Mouse (Mus musculus) midbrain, postnatal 0 days (tissue): ENCODE measurements around the gene Faim. TPM values are rescaled to one million over a fixed set of nuclear protein-coding genes. Genes with fewer than 3 reads are reported as not detected.

ENCODE experiments used
- ATAC-seq: fragments of 200-750 bp; cut with Nextera tagmentation; 2 replicates; pipeline ENCODE4 v1.8.0; 2017; ENCODE audit warnings: moderate number of reproducible peaks, mild to moderate bottlenecking, moderate TSS enrichment, moderate library complexity; ENCODE audit not compliant: low FRiP score
- DNase-seq: peaks from one replicate; pipeline ENCODE4 v3.0.0-alpha.2; 2015; ENCODE audit warnings: low spot score
- H3K27ac ChIP-seq: fragments of 300-500 bp; sonication (generic); 2 replicates; pipeline ENCODE4 v1.5.1; 2014; ENCODE audit warnings: low read depth, mild to moderate bottlenecking, low read length, mixed read lengths
- H3K27me3 ChIP-seq: fragments of 300-500 bp; sonication (generic); 2 replicates; pipeline ENCODE4 v1.6.1; 2014; ENCODE audit warnings: low read length, control low read depth, mixed read lengths; ENCODE audit not compliant: insufficient read depth
- H3K36me3 ChIP-seq: fragments of 300-500 bp; sonication (generic); 2 replicates; pipeline ENCODE4 v1.6.1; 2014; ENCODE audit warnings: low read length, control low read depth, mixed read lengths; ENCODE audit not compliant: insufficient read depth
- H3K4me1 ChIP-seq: fragments of 300-500 bp; sonication (generic); 2 replicates; pipeline ENCODE4 v1.6.1; 2014; ENCODE audit warnings: mild to moderate bottlenecking, control low read depth, antibody characterized with exemption, low read length, mixed read lengths; ENCODE audit not compliant: insufficient read depth
- H3K4me2 ChIP-seq: fragments of 300-500 bp; sonication (generic); 2 replicates; pipeline ENCODE4 v1.6.1; 2014; ENCODE audit warnings: low read depth, mild to moderate bottlenecking, low read length, mixed read lengths; ENCODE audit not compliant: poor library complexity, severe bottlenecking
- H3K4me3 ChIP-seq: fragments of 300-500 bp; sonication (generic); 2 replicates; pipeline ENCODE4 v1.5.1; 2014; ENCODE audit warnings: low read depth, mild to moderate bottlenecking, low read length, moderate library complexity
- H3K9ac ChIP-seq: fragments of 300-500 bp; sonication (generic); replicated peaks from 2 replicates; pipeline ENCODE4 v1.6.1; 2014; ENCODE audit warnings: mild to moderate bottlenecking, low read length, moderate library complexity, mixed read lengths; ENCODE audit not compliant: poor library complexity, severe bottlenecking
- H3K9me3 ChIP-seq: fragments of 300-500 bp; sonication (generic); 2 replicates; pipeline ENCODE4 v1.6.1; 2016; ENCODE audit warnings: low read length, control low read depth
- CTCF ChIP-seq: IDR thresholded peaks from 2 replicates; pipeline ENCODE4 v1.5.1; 2016; ENCODE audit warnings: antibody characterized with exemption, mild to moderate bottlenecking
- WGBS: fragments of 180-500 bp; shearing (Covaris S2); extraction: QIAGEN DNeasy Blood & Tissue Kit; methylation state at CpG from one replicate; pipeline ENCODE4 v1.1.7; 2014; 5-methylcytosine and 5-hydroxymethylcytosine counted together
- polyA plus RNA-seq: library from polyadenylated mRNA; unstranded; fragments of >200 nt; fragmentation: Nextera tagmentation; extraction: Ambion mirVana; gene quantifications from 2 replicates; pipeline ENCODE4 v1.2.1, GENCODE M21; 2015
- total RNA-seq: library from RNA; depleted of rRNA; stranded (reverse); fragments of >200 nt; gene quantifications from 2 replicates; pipeline ENCODE4 v1.2.3, GENCODE M21; 2014; rRNA removed

Faim gene
- 49.6 and 55.7 TPM in 2 replicates for total RNA-seq
- polyA plus RNA-seq = 97.9 and 109 TPM in 2 replicates

GRCm38 (mm10) chr9:98985800-98986475 is at the start of gene Faim:
TSS of gene Faim (plus strand) at chr9:98986373.
- DNase-seq = peak; percentile 99
- Histone ChIP-seq H3K9ac (peak within 1 kb of the TSS; percentile 76), H3K4me1 (no peaks in the 10 kb centered on the region), H3K4me3 (peak within 1 kb of the TSS; percentile 86), H3K36me3 (no peaks in the 10 kb centered on the region), H3K27me3 (no peaks in the 10 kb centered on the region), H3K9me3 (no peaks in the 10 kb centered on the region), H3K27ac (peak within 1 kb of the TSS; percentile 63), H3K4me2 (peak within 1 kb of the TSS; percentile 63)
- peak; percentile 97 for ATAC-seq
- TF ChIP-seq CTCF = peak; percentile 41
- WGBS = 1% methylated on average over 45 of the region's 45 CpGs

GRCm38 (mm10) chr9:98939290-98939689 is 46.9 kb upstream of the Faim start:
- H3K4me3 ChIP-seq = no peak overlapping the region
- H3K9ac ChIP-seq = no peak overlapping the region
- H3K27ac ChIP-seq = no peak overlapping the region
- DNase-seq (no peak), ATAC-seq (no peak)
- TF ChIP-seq CTCF = peak; percentile 59
- no peaks in the 10 kb centered on the region for H3K4me1 ChIP-seq
- H3K9me3 ChIP-seq = no peaks in the 10 kb centered on the region
- no peak overlapping the region for H3K4me2 ChIP-seq
- 0 out of 2 replicates have a peak, but pooled peaks cover 4% of the 10 kb centered on the region for H3K27me3 ChIP-seq
- no peaks in the 10 kb centered on the region for H3K36me3 ChIP-seq
- 25% methylated on average over 2 of the region's 2 CpGs for WGBS

GRCm38 (mm10) chr9:98952171-98953050 is 33.8 kb upstream of the Faim start:
- DNase-seq (peak; percentile 48), ATAC-seq (peak; percentile 57; the same call in 1 of the 2 replicates)
- H3K27ac ChIP-seq = no peak overlapping the region
- H3K27me3 ChIP-seq = peaks cover 50% of the 10 kb centered on the region
- no peaks in the 10 kb centered on the region for H3K9me3 ChIP-seq
- WGBS = 2% methylated on average over 40 of the region's 40 CpGs
- H3K36me3 ChIP-seq = no peaks in the 10 kb centered on the region
- H3K4me2 ChIP-seq = peak overlapping the region; percentile 41
- peak overlapping the region; percentile 22; the same call in 1 of the 2 replicates for H3K4me3 ChIP-seq
- TF ChIP-seq CTCF = peak; percentile 53
- H3K9ac ChIP-seq = 0 out of 2 replicates have a peak overlapping the region, but pooled peaks have one; percentile 24
- H3K4me1 ChIP-seq = peaks cover 7% of the 10 kb centered on the region; the same call in 1 of the 2 replicates

- no peak overlapping the region for H3K9ac ChIP-seq
- H3K9me3 ChIP-seq = no peaks in the 10 kb centered on the region
- ATAC-seq = no peak
- WGBS = 6% methylated on average over 4 of the region's 4 CpGs
- TF ChIP-seq CTCF = no peak
- H3K27ac ChIP-seq = no peak overlapping the region
- DNase-seq = no peak
- H3K4me3 ChIP-seq = no peak overlapping the region
- no peak overlapping the region for H3K4me2 ChIP-seq
- H3K4me1 ChIP-seq = peaks cover 7% of the 10 kb centered on the region; the same call in 1 of the 2 replicates
- H3K36me3 ChIP-seq = no peaks in the 10 kb centered on the region
- H3K27me3 ChIP-seq = peaks cover 54% of the 10 kb centered on the region
Measured at GRCm38 (mm10) chr9:98953291-98953690, 32.9 kb upstream of the Faim start.

GRCm38 (mm10) chr9:98953830-98954229 is 32.3 kb upstream of the Faim start:
- WGBS = 4% methylated on average over 9 of the region's 9 CpGs
- H3K9ac ChIP-seq = no peak overlapping the region
- DNase-seq = no peak

More at GRCm38 (mm10) chr9:98953830-98954229, 32.3 kb upstream of the Faim start:
- no peak overlapping the region for H3K4me2 ChIP-seq
- no peaks in the 10 kb centered on the region for H3K9me3 ChIP-seq
- H3K36me3 ChIP-seq = no peaks in the 10 kb centered on the region
- TF ChIP-seq CTCF = no peak
- H3K4me3 ChIP-seq = no peak overlapping the region
- peaks cover 7% of the 10 kb centered on the region; the same call in 1 of the 2 replicates for H3K4me1 ChIP-seq
- no peak for ATAC-seq
- H3K27ac ChIP-seq = no peak overlapping the region
- peaks cover 58% of the 10 kb centered on the region for H3K27me3 ChIP-seq
